Mouse (Mus musculus): ENCODE data around the gene Cryzl2.

DNA sequence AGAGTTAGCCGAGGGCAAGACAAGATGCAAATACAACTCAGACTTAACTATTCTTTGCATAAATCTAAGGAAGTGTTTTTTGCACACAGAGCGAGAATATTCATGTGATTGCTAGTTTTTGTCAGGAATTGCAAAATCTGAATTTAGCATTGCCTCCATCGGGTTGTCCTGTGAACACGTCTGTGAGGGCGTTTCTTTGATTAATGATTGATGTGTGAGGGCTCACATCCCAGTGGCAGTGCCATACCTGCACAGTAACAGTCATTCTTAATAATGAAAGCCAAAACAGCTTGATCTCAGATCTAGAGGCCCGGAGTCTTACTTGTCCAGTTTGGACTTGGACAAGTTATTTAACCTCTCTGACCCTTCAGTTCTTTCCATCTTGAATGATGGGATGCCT is 44.7 kb downstream of the Cryzl2 start:
- no peak for TF ChIP-seq CTCF (IDR thresholded peaks at IDR 0.05; ENCODE audit: control insufficient read depth, insufficient read depth, low read length)
- no peak for TF ChIP-seq POLR2A (IDR thresholded peaks at IDR 0.05; ENCODE audit: borderline replicate concordance, control insufficient read depth, low read depth, low read length)
